Mouse (Mus musculus) embryonic facial prominence, embryonic 10.5 days (tissue): ENCODE results near the gene Khdc4. TPM values are rescaled to one million over a fixed set of nuclear protein-coding genes. Genes with fewer than 3 reads are reported as not detected.

Experiments used
- DNase-seq: peaks from one replicate; pipeline ENCODE4 v3.0.0-alpha.2; 2017; ENCODE audit warnings: low spot score
- H3K27ac ChIP-seq: fragments of 300-500 bp; sonication (generic); replicated peaks from 2 replicates; pipeline ENCODE4 v1.5.1; 2016; ENCODE audit warnings: mild to moderate bottlenecking
- H3K27me3 ChIP-seq: fragments of 300-500 bp; sonication (generic); replicated peaks from 2 replicates; pipeline ENCODE4 v1.6.1; 2016; ENCODE audit warnings: low read depth, mild to moderate bottlenecking; ENCODE audit not compliant: poor library complexity, severe bottlenecking
- H3K36me3 ChIP-seq: fragments of 300-500 bp; sonication (generic); replicated peaks from 2 replicates; pipeline ENCODE4 v1.6.1; 2016; ENCODE audit warnings: mild to moderate bottlenecking, moderate library complexity
- H3K4me1 ChIP-seq: fragments of 300-500 bp; sonication (generic); 2 replicates; pipeline ENCODE4 v1.6.1; 2016
- H3K4me3 ChIP-seq: fragments of 300-500 bp; sonication (generic); 2 replicates; pipeline ENCODE4 v1.5.1; 2016; ENCODE audit warnings: mild to moderate bottlenecking, moderate library complexity
- H3K9me3 ChIP-seq: fragments of 300-500 bp; sonication (generic); 2 replicates; pipeline ENCODE4 v1.6.1; 2016; ENCODE audit warnings: mild to moderate bottlenecking
- WGBS: fragments of 180-500 bp; shearing (Covaris S2); methylation state at CpG from one replicate; pipeline ENCODE4 v1.1.7; 2016; 5-methylcytosine and 5-hydroxymethylcytosine counted together
- polyA plus RNA-seq: library from polyadenylated mRNA; unstranded; fragments of >200 nt; fragmentation: Nextera tagmentation; extraction: Ambion mirVana; gene quantifications from 2 replicates; pipeline ENCODE4 v1.2.1, GENCODE M21; 2016

Khdc4 gene
- polyA plus RNA-seq, 1 experiment from 2014 or later, result 98.6 TPM

GRCm38 (mm10) chr3:88683814-88684213, 1.8 kb upstream of the Khdc4 start:
- H3K4me1 ChIP-seq, result peaks cover 15% of the 10 kb centered on the region
- WGBS, result 90% methylated on average over 2 of the region's 2 CpGs
- no peak for DNase-seq

GRCm38 (mm10) chr3:88684236-88684979, 1.2 kb upstream of the Khdc4 start:
- Histone ChIP-seq H3K4me1 (peaks cover 15% of the 10 kb centered on the region), H3K4me3 (peak overlapping the region; percentile 99), H3K27me3 (no peaks in the 10 kb centered on the region), H3K27ac (peak overlapping the region; percentile 98), H3K36me3 (peaks cover 27% of the 10 kb centered on the region), H3K9me3 (no peaks in the 10 kb centered on the region)
- 65% methylated on average over 8 of the region's 8 CpGs for WGBS
- no peak for DNase-seq

More at GRCm38 (mm10) chr3:88683814-88684213, 1.8 kb upstream of the Khdc4 start:
- peaks cover 21% of the 10 kb centered on the region for H3K36me3 ChIP-seq
- no peak overlapping the region for H3K4me3 ChIP-seq
- H3K9me3 ChIP-seq, result no peaks in the 10 kb centered on the region
- H3K27me3 ChIP-seq, result no peaks in the 10 kb centered on the region
- H3K27ac ChIP-seq, result no peak overlapping the region

- Histone ChIP-seq H3K36me3 (peaks cover 43% of the 10 kb centered on the region), H3K27me3 (no peaks in the 10 kb centered on the region), H3K9me3 (no peaks in the 10 kb centered on the region), H3K4me1 (peaks cover 15% of the 10 kb centered on the region), H3K4me3 (peak overlapping the region; percentile 99), H3K27ac (peak overlapping the region; percentile 98)
- under 1% methylated on average over 45 of the region's 45 CpGs for WGBS
- peak; percentile 74 for DNase-seq
These were observed 402 bp downstream of the Khdc4 start for GRCm38 (mm10) chr3:88685958-88686451.

GRCm38 (mm10) chr3:88686734-88687611, 1.4 kb downstream of the Khdc4 start:
- H3K27me3 ChIP-seq, result no peaks in the 10 kb centered on the region
- peaks cover 15% of the 10 kb centered on the region for H3K4me1 ChIP-seq
- no peaks in the 10 kb centered on the region for H3K9me3 ChIP-seq
- no peak for DNase-seq
- peaks cover 52% of the 10 kb centered on the region for H3K36me3 ChIP-seq
- 57% methylated on average over 13 of the region's 13 CpGs for WGBS
- H3K4me3 ChIP-seq, result peak overlapping the region; percentile 99
- peak overlapping the region; percentile 98 for H3K27ac ChIP-seq

- DNase-seq, result no peak
- peaks cover 72% of the 10 kb centered on the region for H3K36me3 ChIP-seq
- H3K27ac ChIP-seq, result no peak overlapping the region
- H3K9me3 ChIP-seq, result no peaks in the 10 kb centered on the region
- no peaks in the 10 kb centered on the region for H3K27me3 ChIP-seq
- H3K4me3 ChIP-seq, result no peak overlapping the region
- H3K4me1 ChIP-seq, result peaks cover 15% of the 10 kb centered on the region
- 91% methylated on average over 5 of the region's 5 CpGs for WGBS
These were observed 3.5 kb downstream of the Khdc4 start for GRCm38 (mm10) chr3:88689079-88689478.

- Histone ChIP-seq H3K9me3 (no peaks in the 10 kb centered on the region), H3K4me3 (no peak overlapping the region), H3K4me1 (no peaks in the 10 kb centered on the region), H3K27me3 (no peaks in the 10 kb centered on the region), H3K36me3 (peaks cover 99% of the 10 kb centered on the region), H3K27ac (no peak overlapping the region)
- no peak for DNase-seq
These were observed 9.9 kb downstream of the Khdc4 start for GRCm38 (mm10) chr3:88695545-88695944.

- no peaks in the 10 kb centered on the region for H3K9me3 ChIP-seq
- no peak for DNase-seq
- no peaks in the 10 kb centered on the region for H3K4me1 ChIP-seq
- WGBS, result 92% methylated on average over 1 of the region's 1 CpGs
- H3K4me3 ChIP-seq, result no peak overlapping the region
- no peak overlapping the region for H3K27ac ChIP-seq
- H3K36me3 ChIP-seq, result peaks cover 99% of the 10 kb centered on the region
- H3K27me3 ChIP-seq, result no peaks in the 10 kb centered on the region
These were observed 12.4 kb downstream of the Khdc4 start for GRCm38 (mm10) chr3:88698051-88698450.

GRCm38 (mm10) chr3:88698834-88699233, 13.2 kb downstream of the Khdc4 start:
- Histone ChIP-seq H3K4me1 (no peaks in the 10 kb centered on the region), H3K27ac (no peak overlapping the region), H3K36me3 (peaks cover 99% of the 10 kb centered on the region), H3K27me3 (no peaks in the 10 kb centered on the region), H3K9me3 (no peaks in the 10 kb centered on the region), H3K4me3 (no peak overlapping the region)
- 94% methylated on average over 6 of the region's 6 CpGs for WGBS
- no peak for DNase-seq

DNA sequence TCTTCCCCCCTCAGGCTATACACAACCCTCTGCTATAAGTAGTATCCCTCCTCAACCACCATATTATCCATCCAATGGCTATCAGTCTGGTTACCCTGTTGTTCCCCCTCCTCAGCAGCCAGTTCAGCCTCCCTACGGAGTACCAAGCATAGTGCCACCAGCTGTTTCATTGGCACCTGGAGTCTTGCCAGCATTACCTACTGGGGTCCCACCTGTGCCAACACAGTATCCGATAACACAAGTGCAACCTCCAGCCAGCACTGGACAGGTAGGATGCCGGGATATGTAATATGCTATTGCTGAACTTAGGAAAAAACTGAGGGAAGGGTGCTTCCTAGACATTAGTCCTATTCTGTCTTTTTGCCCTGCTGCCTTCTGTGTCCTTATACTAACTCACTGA, 14.6 kb downstream of the Khdc4 start:
- no peak for DNase-seq
- no peaks in the 10 kb centered on the region for H3K27me3 ChIP-seq
- WGBS, result 95% methylated on average over 3 of the region's 3 CpGs
- no peaks in the 10 kb centered on the region for H3K4me1 ChIP-seq
- no peak overlapping the region for H3K27ac ChIP-seq
- H3K36me3 ChIP-seq, result peaks cover 99% of the 10 kb centered on the region
- H3K9me3 ChIP-seq, result no peaks in the 10 kb centered on the region
- H3K4me3 ChIP-seq, result no peak overlapping the region

- H3K4me1 ChIP-seq, result no peaks in the 10 kb centered on the region
- DNase-seq, result no peak
- H3K27me3 ChIP-seq, result no peaks in the 10 kb centered on the region
- no peaks in the 10 kb centered on the region for H3K9me3 ChIP-seq
- H3K27ac ChIP-seq, result no peak overlapping the region
- WGBS, result 77% methylated on average over 3 of the region's 3 CpGs
- H3K36me3 ChIP-seq, result peaks cover 99% of the 10 kb centered on the region
- no peak overlapping the region for H3K4me3 ChIP-seq
These were observed 15.6 kb downstream of the Khdc4 start for GRCm38 (mm10) chr3:88701222-88701621.

DNA sequence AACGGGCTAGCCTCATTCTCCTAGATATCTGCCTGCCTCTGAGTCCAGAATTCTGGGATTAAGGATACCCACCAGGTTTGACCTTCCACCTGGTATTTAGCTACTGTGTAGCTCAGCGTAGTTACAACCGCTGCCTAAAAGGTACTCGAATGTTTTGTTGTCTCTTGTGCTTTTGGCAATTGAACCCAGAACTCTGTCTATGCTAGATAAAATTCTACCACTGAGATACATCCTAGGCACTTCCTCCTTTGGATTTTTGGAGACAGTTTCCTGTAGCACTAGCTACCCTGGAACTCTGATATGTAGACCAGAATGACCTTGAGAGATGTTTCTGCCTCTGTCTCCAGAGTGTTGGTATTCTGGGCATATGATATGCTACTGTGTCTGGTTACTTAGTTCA, 28.1 kb downstream of the Khdc4 start:
- H3K36me3 ChIP-seq, result peaks cover 61% of the 10 kb centered on the region
- 95% methylated on average over 4 of the region's 4 CpGs for WGBS
- no peaks in the 10 kb centered on the region for H3K9me3 ChIP-seq
- no peak overlapping the region for H3K27ac ChIP-seq
- no peak for DNase-seq
- H3K4me1 ChIP-seq, result peaks cover 15% of the 10 kb centered on the region
- H3K27me3 ChIP-seq, result no peaks in the 10 kb centered on the region
- no peak overlapping the region for H3K4me3 ChIP-seq

- H3K27me3 ChIP-seq, result no peaks in the 10 kb centered on the region
- DNase-seq, result no peak
- 71% methylated on average over 2 of the region's 2 CpGs for WGBS
- H3K36me3 ChIP-seq, result peaks cover 61% of the 10 kb centered on the region
- H3K27ac ChIP-seq, result no peak overlapping the region
- no peak overlapping the region for H3K4me3 ChIP-seq
- no peaks in the 10 kb centered on the region for H3K9me3 ChIP-seq
- H3K4me1 ChIP-seq, result peaks cover 15% of the 10 kb centered on the region
These were observed 29.1 kb downstream of the Khdc4 start for GRCm38 (mm10) chr3:88714725-88715124.
